Mouse (Mus musculus): ENCODE measurements at regions not wholly inside any gene's neighbourhood (a gene's known extent, or its start where the extent isn't known, plus 50 kb on each side); places are given as distances from the start of the nearest gene placed in this dataset.

DNA sequence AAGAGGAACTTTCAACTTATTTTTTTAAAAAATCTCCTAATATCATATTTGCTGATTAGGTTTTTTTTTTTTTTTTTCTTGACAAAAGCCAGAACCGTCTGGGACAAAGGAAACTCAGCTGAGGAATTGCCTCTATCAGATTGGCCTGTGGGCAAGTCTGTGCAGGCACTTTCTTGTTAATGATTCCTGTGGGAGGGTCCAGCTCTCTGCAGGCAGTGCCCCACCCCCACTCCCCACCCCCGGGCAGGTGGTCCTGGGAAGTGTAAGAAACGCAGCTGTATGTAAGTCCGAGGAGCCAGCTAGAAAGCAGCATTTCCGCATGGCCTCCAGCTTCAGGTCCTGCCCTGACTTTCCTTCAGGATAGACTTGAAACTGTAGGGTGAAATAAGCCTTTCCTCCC is 377.7 kb downstream of the Sox2 start:
- no peak overlapping the region for H3K27ac ChIP-seq
- ATAC-seq (replicated peaks; ENCODE audit: low FRiP score, low read depth) (0 out of 2 replicates have a peak, but pooled peaks have one; percentile 54), DNase-seq (ENCODE audit: low spot score) (no peak)
- H3K4me2 ChIP-seq (ENCODE audit: low read length), result no peak overlapping the region
- H3K36me3 ChIP-seq (ENCODE audit: insufficient read depth, low read length), result no peaks in the 10 kb centered on the region
- 11% methylated on average over 5 of the region's 5 CpGs for WGBS
- no peak overlapping the region for H3K4me3 ChIP-seq (replicated peaks; ENCODE audit: low read depth, low read length)
- H3K27me3 ChIP-seq (ENCODE audit: insufficient read depth, low read length), result no peaks in the 10 kb centered on the region
- H3K4me1 ChIP-seq (replicated peaks; ENCODE audit: insufficient read depth, low read length), result peaks cover 6% of the 10 kb centered on the region; the same call in 1 of the 2 replicates
- H3K9me3 ChIP-seq (replicated peaks; ENCODE audit: low read length), result no peaks in the 10 kb centered on the region
- TF ChIP-seq CTCF (IDR thresholded peaks at IDR 0.05; ENCODE audit: low read depth), result no peak
- H3K9ac ChIP-seq (ENCODE audit: low read depth, low read length), result no peak overlapping the region

DNA sequence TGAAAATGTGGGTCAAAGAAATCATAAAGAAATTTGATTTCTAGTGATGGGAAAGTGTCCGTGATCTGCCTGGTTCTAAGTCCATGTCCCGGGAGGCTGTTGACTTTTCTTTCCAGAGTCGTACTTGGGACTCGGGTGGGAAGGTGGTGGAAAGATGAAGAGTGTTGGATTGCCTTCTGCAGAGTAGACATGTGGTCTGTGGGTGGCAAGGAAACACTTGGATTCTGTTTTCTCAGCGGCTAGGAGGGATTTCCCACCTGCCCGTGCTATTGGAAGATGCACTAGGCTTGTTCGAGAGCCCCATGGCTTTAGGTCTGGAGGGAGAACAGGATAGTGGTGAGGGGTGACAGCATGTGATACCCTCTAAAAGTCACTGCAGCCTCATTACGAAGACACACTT is 379.7 kb downstream of the Sox2 start:
- no peak for ATAC-seq (replicated peaks; ENCODE audit: low FRiP score, low read depth)
- Histone ChIP-seq H3K4me2 (ENCODE audit: low read length) (no peak overlapping the region), H3K27ac (no peak overlapping the region), H3K4me1 (replicated peaks; ENCODE audit: insufficient read depth, low read length) (peaks cover 6% of the 10 kb centered on the region; the same call in 1 of the 2 replicates), H3K9me3 (replicated peaks; ENCODE audit: low read length) (no peaks in the 10 kb centered on the region), H3K36me3 (ENCODE audit: insufficient read depth, low read length) (no peaks in the 10 kb centered on the region), H3K9ac (ENCODE audit: low read depth, low read length) (no peak overlapping the region), H3K4me3 (replicated peaks; ENCODE audit: low read depth, low read length) (no peak overlapping the region), H3K27me3 (ENCODE audit: insufficient read depth, low read length) (no peaks in the 10 kb centered on the region)
- no peak for DNase-seq (ENCODE audit: low spot score)
- WGBS, result 90% methylated on average over 8 of the region's 8 CpGs
- TF ChIP-seq CTCF (IDR thresholded peaks at IDR 0.05; ENCODE audit: low read depth), result no peak

DNA sequence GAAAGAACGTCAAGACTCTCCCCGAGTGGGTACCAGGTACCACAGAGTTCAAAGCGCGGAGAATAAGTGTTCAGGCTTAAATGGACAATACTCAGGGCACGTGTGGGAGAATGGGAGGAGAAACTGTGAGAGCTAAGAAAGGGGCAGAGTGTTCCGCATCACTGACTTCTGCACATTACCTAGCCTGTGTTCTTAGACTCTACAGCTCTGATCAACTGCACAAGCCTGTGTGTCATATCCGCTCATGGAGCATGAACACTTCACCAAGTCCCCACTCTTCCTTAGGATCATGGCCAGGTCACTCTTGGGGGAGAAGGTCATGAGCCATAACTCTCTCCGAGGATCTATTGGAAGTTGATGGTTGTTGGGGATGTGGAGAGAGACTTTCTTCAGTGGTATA is 383.4 kb downstream of the Sox2 start:
- ATAC-seq (replicated peaks; ENCODE audit: low FRiP score, low read depth) (no peak), DNase-seq (ENCODE audit: low spot score) (peak; percentile 13)
- no peaks in the 10 kb centered on the region for H3K27me3 ChIP-seq (ENCODE audit: insufficient read depth, low read length)
- no peaks in the 10 kb centered on the region for H3K36me3 ChIP-seq (ENCODE audit: insufficient read depth, low read length)
- 47% methylated on average over 8 of the region's 8 CpGs for WGBS
- no peak overlapping the region for H3K4me3 ChIP-seq (replicated peaks; ENCODE audit: low read depth, low read length)
- no peak overlapping the region for H3K27ac ChIP-seq
- no peak overlapping the region for H3K9ac ChIP-seq (ENCODE audit: low read depth, low read length)
- H3K9me3 ChIP-seq (replicated peaks; ENCODE audit: low read length), result no peaks in the 10 kb centered on the region
- no peaks in the 10 kb centered on the region for H3K4me1 ChIP-seq (replicated peaks; ENCODE audit: insufficient read depth, low read length)
- no peak overlapping the region for H3K4me2 ChIP-seq (ENCODE audit: low read length)
- no peak for TF ChIP-seq CTCF (IDR thresholded peaks at IDR 0.05; ENCODE audit: low read depth)

DNA sequence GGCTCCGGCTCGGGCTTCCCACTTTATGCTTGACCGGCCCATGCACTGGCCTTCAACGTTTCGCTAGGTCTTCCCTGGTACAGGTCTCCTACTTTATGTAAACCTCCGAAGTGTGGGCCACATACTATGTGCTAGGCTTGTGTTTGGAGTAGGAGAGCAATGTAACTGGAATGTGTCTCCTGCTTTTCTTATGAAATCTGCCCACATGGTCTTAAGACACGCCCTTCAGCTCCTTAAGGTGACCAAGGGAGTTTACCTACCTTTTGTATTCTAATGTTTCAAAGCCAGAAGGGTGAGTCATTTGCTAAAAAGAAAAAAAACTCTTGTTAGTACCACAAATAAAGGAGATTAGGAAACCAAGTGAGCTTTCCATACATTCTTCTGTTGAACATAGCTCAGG is 385.0 kb downstream of the Sox2 start:
- DNase-seq (ENCODE audit: low spot score) (no peak), ATAC-seq (replicated peaks; ENCODE audit: low FRiP score, low read depth) (no peak)
- Histone ChIP-seq H3K27me3 (ENCODE audit: insufficient read depth, low read length) (no peaks in the 10 kb centered on the region), H3K36me3 (ENCODE audit: insufficient read depth, low read length) (no peaks in the 10 kb centered on the region), H3K9me3 (replicated peaks; ENCODE audit: low read length) (no peaks in the 10 kb centered on the region), H3K4me3 (replicated peaks; ENCODE audit: low read depth, low read length) (no peak overlapping the region), H3K9ac (ENCODE audit: low read depth, low read length) (no peak overlapping the region), H3K4me2 (ENCODE audit: low read length) (no peak overlapping the region), H3K27ac (no peak overlapping the region), H3K4me1 (replicated peaks; ENCODE audit: insufficient read depth, low read length) (no peaks in the 10 kb centered on the region)
- WGBS, result 59% methylated on average over 7 of the region's 7 CpGs
- TF ChIP-seq CTCF (IDR thresholded peaks at IDR 0.05; ENCODE audit: low read depth), result no peak

DNA sequence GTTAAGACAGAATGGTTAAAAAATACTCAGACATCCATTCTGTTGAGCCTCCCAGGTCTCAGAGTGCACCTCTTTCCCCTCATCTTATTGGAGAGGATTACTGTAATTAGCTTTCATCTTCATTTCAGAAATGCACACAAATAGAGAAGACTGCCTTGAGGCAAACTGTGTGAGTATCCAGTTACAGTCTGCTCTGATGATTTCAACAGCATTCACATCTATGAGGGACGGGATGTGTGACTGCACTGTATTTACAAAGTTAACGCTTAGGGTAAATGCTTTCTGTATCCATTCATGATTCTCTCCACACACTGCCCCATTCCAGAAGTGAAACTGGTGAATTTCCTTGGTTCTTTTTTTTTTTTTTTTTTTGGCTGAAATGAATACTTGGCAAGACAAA is 393.5 kb downstream of the Sox2 start:
- ATAC-seq (replicated peaks; ENCODE audit: low FRiP score, low read depth) (no peak), DNase-seq (ENCODE audit: low spot score) (no peak)
- WGBS, result 65% methylated on average over 2 of the region's 2 CpGs

DNA sequence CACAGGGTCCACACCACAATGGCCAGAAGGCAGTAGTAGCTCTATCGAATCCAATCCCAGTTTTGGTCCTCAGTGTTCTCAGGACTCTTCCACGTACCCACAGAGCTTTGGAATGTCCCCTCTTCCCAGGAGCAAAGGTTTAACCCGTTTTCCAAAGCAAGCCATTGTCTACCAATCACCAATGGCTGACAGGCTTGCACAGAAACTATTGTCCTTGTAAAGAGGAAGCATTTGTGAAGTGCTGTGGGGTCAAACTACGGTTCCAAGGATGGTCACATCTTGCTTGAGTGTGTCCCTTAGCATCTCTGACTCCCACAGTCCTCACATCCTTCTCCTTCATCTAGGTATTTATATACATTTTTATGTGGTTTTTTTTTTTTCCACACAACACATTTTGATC is 409.2 kb downstream of the Sox2 start:
- Histone ChIP-seq H3K4me2 (ENCODE audit: low read length) (no peak overlapping the region), H3K9me3 (replicated peaks; ENCODE audit: low read length) (no peaks in the 10 kb centered on the region), H3K27ac (no peak overlapping the region), H3K36me3 (ENCODE audit: insufficient read depth, low read length) (no peaks in the 10 kb centered on the region), H3K4me1 (replicated peaks; ENCODE audit: insufficient read depth, low read length) (no peaks in the 10 kb centered on the region), H3K9ac (ENCODE audit: low read depth, low read length) (no peak overlapping the region), H3K27me3 (ENCODE audit: insufficient read depth, low read length) (no peaks in the 10 kb centered on the region), H3K4me3 (replicated peaks; ENCODE audit: low read depth, low read length) (no peak overlapping the region)
- 71% methylated on average over 4 of the region's 4 CpGs for WGBS
- DNase-seq (ENCODE audit: low spot score) (no peak), ATAC-seq (replicated peaks; ENCODE audit: low FRiP score, low read depth) (no peak)
- no peak for TF ChIP-seq CTCF (IDR thresholded peaks at IDR 0.05; ENCODE audit: low read depth)

More for the DNA sequence above, 393.5 kb downstream of the Sox2 start:
- Histone ChIP-seq H3K4me1 (replicated peaks; ENCODE audit: insufficient read depth, low read length) (no peaks in the 10 kb centered on the region), H3K27ac (no peak overlapping the region), H3K9me3 (replicated peaks; ENCODE audit: low read length) (no peaks in the 10 kb centered on the region), H3K4me2 (ENCODE audit: low read length) (no peak overlapping the region), H3K9ac (ENCODE audit: low read depth, low read length) (no peak overlapping the region), H3K27me3 (ENCODE audit: insufficient read depth, low read length) (no peaks in the 10 kb centered on the region), H3K4me3 (replicated peaks; ENCODE audit: low read depth, low read length) (no peak overlapping the region), H3K36me3 (ENCODE audit: insufficient read depth, low read length) (no peaks in the 10 kb centered on the region)
- TF ChIP-seq CTCF (IDR thresholded peaks at IDR 0.05; ENCODE audit: low read depth), result no peak

DNA sequence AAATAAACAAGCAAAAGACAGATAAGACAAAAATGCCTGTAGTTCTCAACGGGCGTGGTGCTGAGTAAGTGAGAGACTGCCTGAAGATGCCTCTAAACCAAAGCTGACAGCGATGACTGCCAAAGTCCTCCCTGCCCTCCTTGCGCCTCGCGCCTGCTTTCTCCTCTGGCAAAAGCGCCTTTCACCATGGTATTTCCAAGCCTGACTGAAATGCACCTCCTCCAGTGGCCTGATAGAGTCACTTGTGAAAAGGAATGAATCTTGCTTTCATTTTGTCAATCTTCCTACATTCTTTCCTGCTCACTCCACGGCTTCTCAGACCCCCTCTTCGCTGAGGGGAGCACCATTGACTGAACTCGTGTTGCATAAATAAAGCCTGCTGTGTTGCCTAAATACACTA is 409.8 kb downstream of the Sox2 start:
- 61% methylated on average over 10 of the region's 10 CpGs for WGBS
- H3K4me3 ChIP-seq (replicated peaks; ENCODE audit: low read depth, low read length), result no peak overlapping the region
- no peaks in the 10 kb centered on the region for H3K4me1 ChIP-seq (replicated peaks; ENCODE audit: insufficient read depth, low read length)
- no peak overlapping the region for H3K4me2 ChIP-seq (ENCODE audit: low read length)
- no peak for ATAC-seq (replicated peaks; ENCODE audit: low FRiP score, low read depth)
- DNase-seq (ENCODE audit: low spot score), result peak; percentile 3
- no peak overlapping the region for H3K27ac ChIP-seq
- H3K36me3 ChIP-seq (ENCODE audit: insufficient read depth, low read length), result no peaks in the 10 kb centered on the region
- no peaks in the 10 kb centered on the region for H3K9me3 ChIP-seq (replicated peaks; ENCODE audit: low read length)
- H3K9ac ChIP-seq (ENCODE audit: low read depth, low read length), result no peak overlapping the region
- no peak for TF ChIP-seq CTCF (IDR thresholded peaks at IDR 0.05; ENCODE audit: low read depth)
- no peaks in the 10 kb centered on the region for H3K27me3 ChIP-seq (ENCODE audit: insufficient read depth, low read length)
